Mouse (Mus musculus) lung, postnatal 0 days (tissue): Measurements from ENCODE around the gene Klhdc10.

ENCODE experiments used
- CTCF ChIP-seq: IDR thresholded peaks from 2 replicates; pipeline ENCODE4 v1.5.1; 2016; ENCODE audit warnings: antibody characterized with exemption, mild to moderate bottlenecking
- EP300 ChIP-seq: IDR thresholded peaks from 2 replicates; pipeline ENCODE4 v1.6.1; 2016; ENCODE audit warnings: antibody characterized with exemption, mild to moderate bottlenecking, control low read depth

DNA sequence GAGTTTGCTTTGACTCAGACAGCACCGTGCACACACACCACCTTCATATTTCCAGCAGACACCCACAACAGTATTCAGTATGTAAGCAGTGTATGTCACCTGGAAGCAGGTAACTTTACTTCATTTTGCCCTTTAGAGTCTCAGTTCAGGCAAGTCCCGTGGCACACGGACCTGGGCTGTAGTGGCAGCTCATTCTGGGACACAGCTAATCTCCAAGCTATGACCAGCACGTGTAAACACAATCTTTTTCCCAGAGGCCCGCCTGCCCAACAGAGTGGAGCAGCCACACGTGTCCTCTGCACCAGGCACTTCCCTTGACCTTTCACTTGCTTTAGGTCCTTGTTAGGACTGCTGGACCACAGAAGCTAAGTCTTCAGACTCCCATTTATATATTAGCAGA is 84.8 kb downstream of the Klhdc10 start:
- no peak for TF ChIP-seq CTCF
- TF ChIP-seq EP300, result no peak
